Mouse (Mus musculus): ENCODE measurements around the gene AC161166.1. TPM values are rescaled to one million over a fixed set of nuclear protein-coding genes. Genes with fewer than 3 reads are reported as not detected.
"Not testable (repeated sequence)": the region's sequence is repeated elsewhere in the genome, so short reads cannot be mapped to it uniquely, and the experiment has no call there.

AC161166.1 gene
- total RNA-seq, 2 experiments from 2014 or later, result not detected

DNA sequence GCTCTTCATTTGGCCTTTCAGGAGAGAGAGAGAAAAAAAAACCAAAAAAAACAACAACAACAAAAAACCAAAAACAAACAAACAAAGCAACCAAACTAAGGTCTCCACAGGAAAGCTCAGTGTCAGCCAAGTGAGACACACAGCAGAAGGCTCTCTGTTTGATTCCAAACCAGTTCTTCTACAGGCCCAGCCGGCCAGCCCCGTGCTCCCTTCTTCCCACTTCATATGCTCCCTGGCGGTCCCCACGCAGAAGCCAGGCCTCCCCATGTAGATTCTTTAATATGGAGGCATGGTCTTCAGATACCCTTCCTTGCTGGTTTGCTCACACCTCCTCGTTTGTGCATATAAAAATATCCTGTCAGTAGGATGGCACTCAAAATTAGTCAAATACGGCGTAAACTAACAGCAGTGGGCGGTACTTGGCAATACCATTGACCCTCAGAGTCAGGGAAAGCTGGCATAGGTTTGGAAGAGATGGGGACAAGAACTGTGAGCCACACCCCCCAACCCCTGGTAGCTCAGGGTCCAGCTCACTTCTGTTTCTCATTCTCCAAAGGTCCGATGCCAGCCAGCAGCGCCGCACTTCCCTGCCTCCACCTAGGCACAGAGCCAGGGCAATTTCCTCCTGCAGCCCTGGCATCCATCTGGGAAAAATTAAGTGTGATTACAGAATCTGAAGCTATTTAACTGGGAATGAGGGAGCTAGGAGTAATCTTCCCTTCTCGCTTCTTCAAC, 13.6 kb upstream of the AC161166.1 start:
- DNase-seq (ENCODE audit: low spot score in 2 of 2), result no peak

DNA sequence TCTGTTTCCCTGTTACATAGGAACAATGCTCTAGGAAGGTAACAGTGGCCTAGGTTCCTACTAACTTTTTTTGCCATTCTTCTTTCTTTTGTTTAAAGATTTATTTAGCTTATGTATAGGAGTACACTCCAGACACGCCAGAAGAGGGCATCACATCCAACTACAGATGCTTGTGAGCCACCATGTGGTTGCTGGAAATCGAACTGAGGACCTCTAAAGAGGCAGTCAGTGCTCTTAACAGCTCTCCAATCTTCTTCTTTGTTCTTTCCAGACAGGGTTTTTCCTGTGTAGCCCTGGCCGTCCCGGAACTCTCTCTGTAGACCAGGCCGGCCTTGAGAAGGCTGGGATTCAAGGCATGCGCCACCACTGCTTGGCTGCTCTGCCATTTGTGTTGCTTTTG, 12.7 kb upstream of the AC161166.1 start:
- no peak for DNase-seq (ENCODE audit: low spot score in 2 of 2)

DNA sequence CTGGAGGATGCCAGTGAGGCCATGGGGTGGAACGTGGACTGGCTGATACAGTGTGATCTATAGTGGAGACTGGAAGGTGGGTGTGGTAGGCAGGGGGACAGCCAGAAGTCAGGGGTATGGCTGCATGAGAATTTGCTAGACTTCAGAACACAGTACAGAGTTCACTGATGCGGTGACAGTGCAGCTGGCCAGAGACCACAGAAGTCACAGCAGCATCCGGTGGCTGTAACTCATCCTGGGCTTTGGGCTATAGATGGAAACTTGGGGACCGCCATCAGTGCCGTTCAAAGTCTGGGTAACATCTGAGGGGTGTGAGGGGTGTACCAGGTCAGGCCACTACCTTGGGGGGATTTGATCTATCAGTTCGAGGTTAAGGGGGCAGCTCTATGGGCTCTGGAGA, 11.5 kb upstream of the AC161166.1 start:
- DNase-seq (ENCODE audit: low spot score in 2 of 2), result no peak

DNA sequence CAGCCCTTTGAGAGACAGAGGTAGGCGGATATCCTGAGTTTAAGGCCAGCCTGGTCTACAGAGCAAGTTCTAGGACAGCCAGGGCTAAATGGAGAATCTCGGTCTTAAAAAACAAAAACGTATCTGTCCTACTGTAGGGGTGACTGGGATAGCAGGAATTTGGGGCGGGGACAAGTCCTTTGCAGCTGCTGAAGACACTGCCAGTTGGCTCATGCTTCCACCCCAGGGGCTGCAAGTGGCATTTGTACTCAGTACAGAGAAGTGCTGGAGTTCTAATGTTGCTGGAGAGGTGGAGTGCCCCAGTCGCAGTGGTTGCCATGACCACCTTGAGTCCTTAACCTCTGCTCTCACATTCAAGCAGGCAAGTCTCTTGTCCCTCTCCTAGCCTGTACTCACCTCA, 10.6 kb upstream of the AC161166.1 start:
- DNase-seq (ENCODE audit: low spot score in 2 of 2), result no peak

DNA sequence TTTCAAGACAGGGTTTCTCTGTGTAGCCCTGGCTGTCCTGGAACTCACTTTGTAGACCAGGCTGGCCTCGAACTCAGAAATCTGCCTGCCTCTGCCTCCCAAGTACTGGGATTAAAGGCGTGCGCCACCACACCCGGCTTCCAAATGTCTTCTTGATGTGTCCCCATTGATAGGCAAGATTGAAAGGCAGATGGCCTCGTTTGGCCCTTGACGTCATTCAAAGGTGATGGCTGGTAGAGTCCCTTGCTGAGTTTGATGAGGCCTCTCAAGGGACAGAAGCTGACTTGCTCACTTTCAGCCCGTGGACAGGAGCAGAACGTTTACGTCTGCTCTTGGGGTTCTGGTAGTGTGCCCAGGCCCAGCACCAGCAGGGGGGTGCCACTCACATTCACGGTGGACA, 7.8 kb upstream of the AC161166.1 start:
- not testable (repeated sequence) for DNase-seq (ENCODE audit: low spot score in 2 of 2)

DNA sequence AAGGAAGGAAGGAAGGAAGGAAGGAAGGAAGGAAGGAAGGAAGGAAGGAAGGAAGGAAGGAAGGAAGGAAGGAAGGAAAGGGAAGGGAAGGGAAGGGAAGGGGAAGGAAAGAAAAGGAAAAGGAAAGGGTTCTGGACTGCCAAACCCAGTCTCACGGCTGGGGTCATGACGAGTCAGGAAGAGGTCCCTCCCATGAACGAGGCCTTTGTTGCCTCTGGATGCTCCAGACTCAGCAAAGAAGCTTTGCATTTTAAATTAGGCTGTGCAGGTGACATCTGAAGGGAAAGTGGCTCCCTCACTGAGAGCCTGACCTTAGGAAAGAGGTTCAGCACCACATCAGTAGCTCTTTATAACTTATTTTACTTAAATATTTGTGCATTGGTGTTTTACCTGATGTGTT, 6.9 kb upstream of the AC161166.1 start:
- DNase-seq (ENCODE audit: low spot score in 2 of 2), result no peak

DNA sequence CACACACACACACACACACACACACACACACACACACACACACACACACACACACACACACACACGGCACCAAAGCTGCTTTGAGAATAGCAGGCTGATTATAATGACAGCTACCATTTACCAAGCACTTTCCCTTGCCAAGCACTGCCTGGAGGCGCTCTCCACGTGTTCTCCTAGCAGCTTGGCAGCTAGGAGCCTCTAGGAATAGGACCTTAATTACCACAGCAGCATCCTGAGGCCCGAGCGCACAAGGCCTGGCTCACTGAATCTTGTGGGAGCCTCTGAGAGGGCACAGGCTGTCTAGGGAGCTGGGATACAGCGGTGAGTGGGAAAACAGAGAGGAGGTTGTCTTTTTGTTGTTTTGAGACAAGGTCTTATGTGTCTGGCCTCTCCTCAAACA, 5.4 kb upstream of the AC161166.1 start:
- DNase-seq (ENCODE audit: low spot score in 2 of 2), result no peak

DNA sequence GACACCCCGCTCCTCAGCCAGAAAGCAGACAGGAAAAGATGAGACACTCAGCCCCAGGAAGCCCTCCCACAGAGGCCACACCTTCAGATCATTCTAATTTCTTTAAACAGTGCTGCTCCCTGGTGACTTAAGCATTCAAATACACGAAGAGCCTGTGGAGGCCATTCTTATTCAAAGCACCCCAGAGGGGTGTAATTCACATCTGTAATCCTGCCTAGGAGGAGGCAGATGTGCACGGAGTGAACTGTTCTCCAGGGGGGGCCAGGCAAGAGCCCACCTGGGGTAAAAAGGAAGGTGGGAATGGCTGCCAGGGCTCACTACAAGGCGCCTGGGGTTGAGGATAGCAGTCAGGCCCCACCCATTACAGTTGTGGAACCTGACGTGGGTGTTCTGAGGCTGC, 4.8 kb upstream of the AC161166.1 start:
- DNase-seq (ENCODE audit: low spot score in 2 of 2), result no peak

DNA sequence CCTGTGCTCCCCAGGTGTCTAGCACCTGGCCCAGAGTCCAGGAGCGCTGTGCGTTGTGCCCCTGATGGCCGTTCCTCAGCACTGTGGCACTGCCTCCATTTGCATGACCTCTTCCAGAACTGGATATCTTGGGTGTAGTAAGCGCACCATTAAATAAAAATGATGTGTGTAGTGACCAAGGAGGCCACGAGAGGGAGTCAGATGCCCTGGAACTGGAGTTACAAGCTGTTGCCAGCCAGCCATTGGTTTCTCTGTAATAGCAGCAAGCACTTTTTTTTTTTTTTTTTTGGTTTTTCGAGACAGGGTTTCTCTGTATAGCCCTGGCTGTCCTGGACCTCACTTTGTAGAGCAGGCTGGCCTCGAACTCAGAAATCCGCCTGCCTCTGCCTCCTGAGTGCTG, 4.1 kb upstream of the AC161166.1 start:
- peak in 1 of 2 experiments; percentile 48 for DNase-seq (ENCODE audit: low spot score in 2 of 2)

DNA sequence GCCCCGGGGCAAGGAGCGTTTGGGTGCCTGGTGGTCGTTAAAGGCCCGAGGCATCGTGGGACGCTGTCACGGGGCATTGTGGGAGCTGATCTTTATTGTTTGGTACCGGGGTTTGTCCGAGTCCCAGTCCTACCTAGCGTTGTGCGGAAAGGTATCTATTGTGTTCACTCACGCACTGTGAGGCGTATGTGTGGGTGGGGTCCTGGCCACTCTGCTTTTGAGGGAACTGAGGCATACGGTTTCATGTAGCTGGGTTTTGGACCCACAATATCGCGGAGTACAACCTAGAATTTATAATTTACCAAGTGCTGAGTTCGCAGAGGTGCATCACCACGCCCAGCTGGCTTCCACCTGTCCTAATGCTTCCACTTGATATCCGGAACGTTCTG, 4.5 kb downstream of the AC161166.1 start:
- no peak for DNase-seq (ENCODE audit: low spot score in 2 of 2)

DNA sequence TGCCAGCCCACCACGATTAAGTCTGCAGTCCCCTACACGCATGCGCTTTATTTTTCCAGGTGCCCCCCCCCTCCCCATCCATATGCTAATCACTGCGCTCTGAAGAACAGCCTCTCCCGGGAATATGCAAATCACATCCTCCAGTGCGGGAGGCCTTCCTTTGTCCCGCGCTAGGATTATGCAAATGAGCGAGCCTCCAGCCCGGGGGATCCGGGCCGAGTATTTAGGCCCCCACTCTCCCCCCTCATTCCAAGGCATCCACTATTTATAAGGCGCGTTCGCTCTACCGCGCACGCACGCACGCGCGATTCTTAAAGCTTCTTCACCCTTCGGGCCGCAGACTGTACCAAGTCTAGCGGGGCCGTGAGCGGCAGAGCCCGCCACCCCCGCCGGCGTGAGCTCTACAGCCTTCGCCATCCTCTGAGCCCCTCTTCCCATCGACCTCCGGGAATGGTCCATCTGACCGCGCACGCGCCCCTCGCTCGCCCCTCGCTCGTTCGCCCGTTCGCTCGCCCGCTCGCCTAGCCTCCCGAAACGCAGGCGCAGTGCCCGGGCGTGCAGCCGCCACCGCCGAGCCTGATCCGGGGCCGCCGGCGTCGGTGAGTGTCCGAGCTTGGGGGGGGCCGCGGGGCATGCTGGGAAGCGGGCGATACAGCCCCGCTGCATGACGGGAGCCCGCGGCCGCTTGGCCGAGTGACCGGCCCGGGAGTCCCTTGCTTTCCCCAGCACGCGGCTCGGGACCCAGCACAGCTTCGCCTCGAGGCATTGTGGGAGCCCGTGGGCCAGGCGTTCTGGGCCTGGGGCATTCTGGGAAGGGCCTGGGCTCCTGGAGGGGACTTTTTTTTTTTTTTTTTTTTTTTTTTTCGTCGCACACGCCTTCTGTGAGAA, 5.2 kb downstream of the AC161166.1 start, which contains the start of gene Zfp428:
TSS of gene Zfp428 (plus strand) at position 169 of the 888 bp plus-strand sequence.
- peak; percentile 75 to 85 for DNase-seq (ENCODE audit: low spot score in 2 of 2)

DNA sequence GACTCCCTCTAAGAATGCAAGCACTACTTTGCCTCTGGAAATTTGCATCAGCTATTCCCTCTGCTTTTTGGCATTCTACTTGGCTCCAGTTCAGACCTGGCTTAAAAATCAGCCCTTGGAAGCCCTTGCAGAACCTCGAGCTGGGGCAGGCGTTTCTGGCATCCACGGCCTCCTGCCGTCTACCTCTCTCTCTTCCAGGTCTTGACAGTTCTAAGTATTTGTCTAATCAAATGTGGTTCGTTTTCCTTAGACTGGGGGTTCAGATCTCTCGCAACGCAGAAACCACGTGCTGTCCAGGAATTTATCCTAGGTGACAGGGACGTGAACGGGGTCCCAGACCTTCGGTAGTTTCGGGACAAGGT, 5.8 kb downstream of the AC161166.1 start:
- DNase-seq (ENCODE audit: low spot score in 2 of 2), result peak in 1 of 2 experiments; percentile 59

DNA sequence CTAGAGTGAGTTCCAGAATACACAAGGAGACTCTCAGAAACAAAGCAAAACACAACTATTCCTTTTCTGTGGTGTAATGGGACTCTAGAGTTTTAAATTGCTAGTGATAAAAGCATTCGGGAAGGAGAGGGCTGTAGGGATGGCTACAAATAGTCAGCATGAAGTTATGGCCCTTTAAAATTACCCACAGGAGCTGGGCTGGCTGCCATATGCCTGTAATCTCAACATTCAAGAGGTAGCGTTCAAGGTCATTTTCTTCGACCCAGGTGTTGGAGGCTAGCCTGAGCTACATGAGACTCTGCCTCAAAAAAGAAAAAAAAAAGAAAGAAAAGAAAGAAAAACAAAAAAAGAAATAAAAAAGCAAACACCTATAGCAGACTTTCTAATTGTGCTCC, 6.2 kb downstream of the AC161166.1 start:
- no peak for DNase-seq (ENCODE audit: low spot score in 2 of 2)

DNA sequence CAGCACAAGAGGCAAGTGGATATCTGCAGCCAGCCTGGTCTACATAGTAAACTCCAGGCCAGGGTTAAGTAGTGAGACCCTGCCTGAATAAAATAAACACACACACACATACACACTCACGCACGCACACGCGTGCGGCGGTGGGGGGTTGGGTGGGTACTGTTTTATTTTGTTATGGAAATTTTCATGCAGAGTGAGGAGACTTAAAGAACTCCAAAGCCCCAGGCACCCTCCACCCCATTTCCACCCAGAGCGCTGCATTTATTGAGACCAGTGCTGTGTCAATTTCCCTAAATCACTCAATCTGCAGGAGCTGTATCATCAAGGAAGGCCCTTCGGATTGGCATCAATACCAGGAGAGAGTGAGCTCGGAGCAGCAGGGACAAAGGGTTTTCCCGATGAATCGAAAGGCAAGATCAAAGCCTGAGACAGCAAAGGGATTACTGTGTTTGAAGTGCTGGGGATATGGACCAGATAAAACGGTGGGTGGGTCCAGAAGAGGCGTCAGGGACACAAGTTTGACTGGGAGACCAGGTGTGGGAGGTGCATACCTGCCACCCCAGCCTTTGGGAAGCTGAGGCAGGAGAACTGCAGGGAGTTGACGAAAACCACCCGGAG, 6.7 kb downstream of the AC161166.1 start:
- no peak for DNase-seq (ENCODE audit: low spot score in 2 of 2)

DNA sequence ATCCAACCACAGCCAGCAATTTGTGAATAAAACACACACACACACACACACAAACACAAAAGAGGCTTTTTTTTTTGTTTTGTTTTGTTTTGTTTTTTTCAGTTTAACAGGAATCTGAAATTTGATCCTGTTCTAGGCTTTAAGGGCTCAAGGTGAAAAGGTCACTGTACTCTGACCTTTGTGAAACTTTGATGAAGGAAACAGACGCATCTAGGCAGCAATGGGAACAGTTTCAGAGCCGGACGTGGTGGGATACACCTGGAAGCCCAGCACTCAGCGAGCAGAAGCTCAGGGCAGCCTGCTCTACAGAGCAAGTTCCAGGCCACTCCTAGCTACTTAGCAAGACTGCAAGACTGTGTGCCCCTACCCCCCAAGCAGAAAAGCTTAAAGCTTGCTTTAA, 7.4 kb downstream of the AC161166.1 start:
- no peak for DNase-seq (ENCODE audit: low spot score in 2 of 2)

DNA sequence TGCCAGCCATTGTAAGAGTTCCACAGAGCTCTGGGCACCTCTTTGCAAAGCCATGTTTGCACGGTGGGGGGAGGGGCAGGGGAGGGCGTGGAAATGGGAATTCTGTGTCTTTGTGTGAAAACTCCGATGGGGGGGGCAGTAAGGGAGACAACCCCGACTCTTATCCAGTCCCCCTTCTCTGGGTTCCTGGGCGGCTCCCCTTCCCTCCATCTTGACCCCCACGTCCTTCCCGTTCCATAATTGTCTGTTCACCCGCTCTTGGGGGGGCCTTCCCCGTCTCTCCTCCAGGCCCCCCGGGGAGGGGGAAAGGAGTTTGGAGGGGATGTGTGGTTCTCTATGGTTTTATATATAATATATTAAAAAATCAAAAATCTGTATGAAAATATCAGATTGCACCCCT, 8.3 kb downstream of the AC161166.1 start:
- DNase-seq (ENCODE audit: low spot score in 2 of 2), result no peak

DNA sequence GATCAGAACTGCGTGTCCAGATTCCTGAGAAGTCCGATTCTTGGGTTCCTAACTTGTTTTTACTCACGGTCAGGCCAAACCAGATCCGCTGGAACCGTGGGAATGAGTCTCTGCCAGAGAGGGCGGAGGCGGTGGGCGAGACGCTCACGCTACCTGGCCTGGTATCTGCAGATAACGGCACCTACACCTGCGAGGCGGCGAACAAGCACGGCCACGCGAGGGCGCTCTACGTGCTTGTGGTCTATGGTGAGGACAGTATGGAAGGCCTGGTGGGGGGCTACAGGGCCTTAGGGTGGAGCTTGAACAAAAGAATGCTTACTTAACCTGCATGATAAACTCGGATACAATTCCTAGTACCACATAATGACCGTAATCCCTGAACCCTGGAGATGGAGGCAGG, 10.8 kb downstream of the AC161166.1 start:
- DNase-seq (ENCODE audit: low spot score in 2 of 2), result peak in 1 of 2 experiments; percentile 50

DNA sequence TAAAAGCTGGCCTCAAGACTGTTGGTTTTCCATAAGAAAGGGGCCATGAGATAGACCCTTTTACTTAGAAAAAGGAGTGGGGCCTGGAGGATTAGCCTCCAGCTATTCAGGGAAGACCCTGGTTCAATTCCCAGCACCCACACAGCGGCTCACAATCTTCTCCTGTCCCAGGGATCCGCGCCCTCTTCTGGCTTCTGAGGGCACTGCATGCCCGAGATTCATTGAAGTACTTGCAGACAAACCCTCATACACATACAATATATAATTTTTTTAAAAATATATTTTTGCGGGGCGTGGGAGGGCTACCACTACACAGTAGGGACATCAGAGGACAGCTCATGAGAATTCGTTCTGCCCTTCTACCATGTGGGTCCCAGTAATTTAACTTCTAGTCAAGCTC, 11.3 kb downstream of the AC161166.1 start:
- DNase-seq (ENCODE audit: low spot score in 2 of 2), result peak in 1 of 2 experiments; percentile 52

DNA sequence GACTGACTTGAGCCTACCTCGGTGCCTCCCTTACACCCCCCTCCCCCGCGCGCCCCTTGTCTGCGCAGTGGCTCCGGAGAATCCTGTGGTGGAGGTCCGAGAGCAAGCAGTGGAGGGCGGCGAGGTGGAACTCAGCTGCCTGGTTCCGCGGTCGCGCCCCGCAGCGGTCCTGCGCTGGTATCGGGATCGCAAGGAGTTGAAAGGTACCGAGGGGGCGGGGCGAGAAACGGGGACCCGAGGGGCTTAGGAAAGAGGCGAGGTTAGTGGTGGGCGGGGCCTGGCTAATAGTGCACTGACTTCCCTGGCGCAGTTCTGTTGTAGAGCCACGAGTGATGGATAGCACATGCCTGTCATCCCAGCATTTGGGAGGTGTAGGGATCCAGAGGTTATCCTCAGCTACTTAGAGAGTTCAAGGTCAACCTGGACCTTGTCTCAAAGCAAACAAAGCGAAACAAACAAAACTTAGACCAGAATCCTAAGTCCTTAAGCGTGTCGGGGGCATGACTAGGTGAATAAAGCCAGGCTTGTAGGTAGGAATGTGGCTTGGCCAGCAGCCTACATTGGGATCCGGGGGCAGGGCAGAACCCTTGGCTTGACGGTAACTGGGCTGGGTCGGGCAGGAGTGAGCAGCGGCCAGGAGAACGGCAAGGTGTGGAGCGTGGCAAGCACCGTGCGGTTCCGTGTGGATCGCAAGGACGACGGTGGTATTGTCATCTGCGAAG, 12.2 kb downstream of the AC161166.1 start:
- DNase-seq (ENCODE audit: low spot score in 2 of 2), result no peak

DNA sequence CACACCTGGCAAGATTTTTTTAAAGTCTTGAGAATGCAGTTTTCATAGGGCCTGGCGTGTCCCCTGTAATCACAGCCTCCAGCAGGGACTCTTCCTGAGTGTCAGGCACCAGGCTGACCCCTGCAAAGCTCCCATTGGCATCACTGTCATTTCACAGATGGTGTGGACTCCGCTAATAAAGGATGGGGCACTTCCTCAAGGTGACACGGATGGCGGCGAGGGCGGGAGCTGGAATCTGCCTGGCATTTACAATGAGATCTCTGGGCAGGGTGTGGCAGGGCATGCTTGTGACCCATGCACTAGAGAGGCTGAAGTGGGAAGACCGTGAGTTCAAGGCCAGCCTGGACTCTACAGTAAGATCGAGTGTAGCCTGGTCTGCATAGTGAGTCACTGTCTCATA, 24.0 kb downstream of the AC161166.1 start:
- peak in 1 of 2 experiments; percentile 3 for DNase-seq (ENCODE audit: low spot score in 2 of 2)

DNA sequence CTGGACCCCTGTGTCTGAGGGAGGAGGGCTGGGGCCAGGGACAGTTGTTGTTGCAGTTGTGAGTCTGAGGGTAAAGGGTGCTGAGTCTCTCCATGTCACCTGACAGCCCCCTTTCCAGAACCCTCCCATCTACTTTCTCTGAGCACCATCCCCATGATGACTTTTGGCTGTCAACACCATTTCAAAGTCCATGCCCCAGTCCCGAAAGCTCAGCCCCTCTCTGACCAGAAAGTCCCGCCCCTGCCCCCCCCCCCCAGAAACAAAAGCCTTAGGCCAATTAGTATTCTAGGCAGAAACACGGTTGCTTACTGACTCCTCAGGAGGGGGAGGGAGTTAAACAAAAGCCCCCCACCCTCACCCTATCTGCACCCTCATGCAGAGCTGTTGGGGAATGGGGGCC, 24.9 kb downstream of the AC161166.1 start:
- DNase-seq (ENCODE audit: low spot score in 2 of 2), result no peak
